Mouse (Mus musculus): ENCODE measurements around the gene Efcab12.

Efcab12 gene

DNA sequence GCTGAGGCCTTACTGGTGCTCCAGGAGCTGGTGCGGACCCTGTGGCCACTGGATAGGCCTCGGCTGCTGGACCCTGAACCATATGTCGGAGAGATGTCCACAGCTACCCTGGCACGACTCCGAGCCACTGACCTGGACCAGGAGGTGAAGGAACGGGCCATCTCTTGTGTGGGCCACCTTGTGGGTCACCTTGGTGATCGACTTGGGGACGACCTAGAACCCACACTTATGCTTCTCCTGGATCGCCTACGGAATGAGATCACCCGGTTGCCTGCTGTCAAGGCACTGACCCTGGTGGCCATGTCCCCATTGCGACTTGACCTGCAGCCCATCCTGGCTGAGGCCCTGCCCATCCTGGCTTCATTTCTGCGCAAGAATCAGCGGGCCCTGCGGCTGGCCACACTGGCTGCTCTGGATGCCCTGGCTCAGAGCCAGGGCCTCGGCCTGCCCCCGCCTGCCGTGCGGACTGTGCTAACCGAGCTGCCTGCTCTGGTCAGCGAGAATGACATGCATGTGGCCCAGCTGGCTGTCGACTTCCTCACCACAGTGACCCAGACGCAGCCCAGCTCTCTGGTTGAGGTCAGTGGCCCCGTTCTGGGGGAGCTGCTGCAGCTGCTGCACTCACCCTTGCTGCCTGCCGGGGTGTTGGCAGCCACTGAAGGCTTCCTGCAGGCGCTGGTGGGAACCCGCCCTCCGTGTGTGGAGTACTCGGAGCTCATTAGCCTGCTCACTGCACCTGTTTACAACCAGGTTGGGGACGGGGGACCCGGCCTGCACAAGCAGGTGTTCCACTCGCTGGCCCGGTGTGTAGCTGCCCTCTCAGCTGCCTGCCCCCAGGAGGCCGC lies 46.1 kb downstream of the Efcab12 start:
- no peak for DNase-seq (ENCODE audit: low read depth, low spot score)

DNA sequence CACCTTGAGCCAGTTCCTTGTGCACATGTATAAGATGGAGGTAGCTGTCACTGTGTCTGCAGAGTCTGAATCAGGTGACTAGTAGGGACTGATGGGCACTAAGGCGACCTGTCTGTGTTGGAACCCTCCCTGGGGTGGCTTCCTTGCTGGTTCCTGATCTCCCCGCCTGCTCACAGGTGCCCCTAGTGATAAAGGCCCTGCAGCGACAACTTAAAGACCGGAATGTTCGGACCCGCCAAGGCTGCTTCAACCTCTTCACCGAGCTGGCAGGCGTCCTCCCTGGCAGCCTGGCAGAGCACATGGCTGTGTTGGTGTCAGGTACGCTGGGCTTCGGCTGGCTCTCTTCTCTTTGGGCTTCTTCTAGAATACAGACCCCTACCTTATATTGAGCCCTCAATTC lies 47.2 kb downstream of the Efcab12 start:
- no peak for DNase-seq (ENCODE audit: low read depth, low spot score)

DNA sequence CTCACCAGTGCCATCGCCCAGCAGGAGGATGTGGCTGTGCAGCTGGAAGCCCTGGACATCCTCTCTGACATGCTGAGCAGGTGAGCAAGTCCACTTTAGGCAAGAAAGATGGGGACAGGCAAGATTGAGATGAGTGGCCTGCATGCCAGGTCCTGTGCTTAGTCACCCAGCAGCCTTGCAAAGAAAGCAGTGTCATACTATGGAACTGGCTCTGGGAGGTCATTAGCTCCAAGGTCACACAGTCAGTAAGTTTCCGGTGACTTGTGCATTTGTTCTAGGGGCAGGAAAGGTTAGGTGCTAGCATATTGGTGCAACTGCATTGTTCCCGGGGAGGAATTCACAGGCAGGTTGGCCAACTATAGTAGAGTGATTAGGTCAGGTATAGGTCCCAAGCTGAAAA lies 55.4 kb downstream of the Efcab12 start:
- DNase-seq (ENCODE audit: low read depth, low spot score) = no peak

DNA sequence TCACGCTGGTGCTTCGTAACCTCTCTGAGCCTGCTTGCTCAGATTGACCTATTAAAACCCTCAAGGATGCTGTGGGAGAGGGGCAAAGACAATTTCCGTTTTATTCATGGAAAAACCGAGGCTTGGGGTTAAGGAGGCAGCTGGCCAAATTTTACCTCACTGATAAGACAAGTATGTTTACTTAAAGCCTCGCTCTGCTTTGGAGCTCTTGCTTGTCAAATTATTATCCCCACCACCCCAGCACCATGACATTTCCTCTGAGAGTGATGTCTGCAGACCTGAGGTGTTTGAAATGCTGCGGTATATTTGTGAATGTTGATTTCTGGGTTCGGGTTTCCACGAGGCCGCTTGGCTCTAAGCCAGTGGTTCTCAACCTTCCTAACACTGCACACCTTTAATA lies 61.8 kb downstream of the Efcab12 start:
- no peak for DNase-seq (ENCODE audit: low read depth, low spot score)

DNA sequence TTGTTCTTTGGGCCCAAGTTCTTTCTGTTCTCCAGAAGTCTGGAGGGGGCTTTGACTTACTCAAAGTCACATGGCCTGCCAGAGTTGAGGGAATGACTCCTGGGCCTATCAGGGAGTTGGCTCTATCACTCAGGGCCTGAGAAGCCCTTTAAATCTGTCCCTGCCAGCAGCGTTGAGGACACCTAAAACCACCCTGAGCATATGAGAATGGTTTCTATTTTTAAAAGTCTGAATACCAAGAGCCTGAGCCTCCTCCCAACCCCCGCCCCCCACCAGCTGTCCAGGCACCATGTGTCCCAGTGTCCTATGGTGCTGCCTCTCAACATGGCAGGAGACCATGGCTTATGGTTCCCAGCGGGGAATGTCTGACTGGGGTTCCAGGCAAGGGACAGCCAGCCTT lies 62.4 kb downstream of the Efcab12 start:
- DNase-seq (ENCODE audit: low read depth, low spot score) = no peak

DNA sequence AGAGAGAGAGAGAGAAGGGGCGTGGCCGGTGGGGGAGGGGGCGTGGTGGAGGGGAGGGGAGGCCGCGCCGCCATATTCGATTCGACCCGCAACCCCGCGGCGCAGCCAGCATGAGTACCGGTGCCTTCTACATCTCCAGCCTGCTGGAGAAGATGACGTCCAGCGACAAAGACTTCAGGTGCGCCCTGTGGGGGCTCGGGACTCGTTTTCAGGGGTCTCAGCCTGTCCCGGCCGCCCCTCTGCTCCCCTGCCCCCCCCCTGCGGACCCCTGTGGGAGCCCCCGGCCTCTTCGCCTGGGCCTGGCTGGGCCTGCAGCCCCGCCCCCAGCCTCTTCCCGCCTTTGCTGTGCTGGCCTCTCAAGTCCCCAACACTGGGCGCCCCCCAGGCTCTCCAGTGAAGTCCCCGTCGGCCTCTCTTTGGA lies 63.7 kb downstream of the Efcab12 start, which contains the start of gene Cand2:
Gene Cand2, plus strand, starts transcription at position 38 of the 421 bp plus-strand sequence.
- no peak for DNase-seq (ENCODE audit: low read depth, low spot score)

DNA sequence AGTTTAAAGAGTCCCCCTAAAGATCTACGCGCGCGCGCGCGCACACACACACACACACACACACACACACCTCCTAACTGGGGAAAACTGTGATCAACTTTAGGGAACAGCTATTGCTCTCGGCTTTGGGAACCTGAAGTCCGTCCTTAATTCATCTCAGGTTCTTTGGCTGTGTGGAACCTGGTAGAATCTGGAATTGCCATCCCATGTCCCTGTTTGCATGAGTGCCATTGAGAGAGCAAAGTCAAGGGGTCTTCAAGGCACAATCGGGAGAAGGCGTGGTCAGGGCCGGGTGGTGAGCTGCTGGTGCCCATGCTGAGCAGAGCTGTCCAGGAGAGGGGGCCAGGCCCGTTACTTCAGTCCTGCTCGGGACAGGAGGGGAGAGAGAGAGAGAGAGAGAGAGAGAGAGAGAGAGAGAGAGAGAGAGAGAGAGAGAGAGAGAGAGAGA lies 64.2 kb downstream of the Efcab12 start:
- DNase-seq (ENCODE audit: low read depth, low spot score) = no peak

DNA sequence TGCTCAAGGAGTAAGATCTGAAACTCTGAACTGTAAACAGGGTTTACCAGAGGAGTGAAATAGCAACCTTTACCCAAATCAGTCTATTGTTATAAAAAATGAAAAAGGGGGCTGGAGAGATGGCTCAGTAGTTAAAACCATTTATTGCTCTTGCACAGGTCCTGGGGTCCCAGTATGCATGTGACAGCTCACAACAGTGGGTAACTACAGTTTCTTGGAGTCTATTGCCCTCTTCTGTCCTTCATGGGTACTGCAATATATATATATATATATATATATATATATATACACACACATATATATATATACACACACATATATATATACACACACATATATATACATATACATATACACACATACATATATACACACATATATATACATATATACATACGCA lies 65.6 kb downstream of the Efcab12 start:
- no peak for DNase-seq (ENCODE audit: low read depth, low spot score)

DNA sequence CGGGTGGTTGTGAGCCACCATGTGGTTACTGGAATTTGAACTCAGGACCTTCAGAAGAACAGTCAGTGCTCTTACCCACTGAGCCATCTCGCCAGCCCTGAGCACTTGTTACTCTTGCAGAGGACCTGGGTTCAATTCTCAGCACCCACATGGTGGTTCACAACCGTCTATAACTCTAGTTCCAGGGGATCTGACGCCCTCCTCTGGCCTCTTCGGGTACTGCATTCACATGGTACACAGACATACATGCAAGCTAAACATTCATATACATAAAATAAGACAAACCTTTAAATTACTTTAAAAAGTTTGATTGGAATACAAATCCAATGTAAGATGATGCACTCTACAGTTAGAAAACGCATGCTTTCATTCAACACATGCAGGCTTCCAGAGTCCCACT lies 66.0 kb downstream of the Efcab12 start:
- no peak for DNase-seq (ENCODE audit: low read depth, low spot score)

DNA sequence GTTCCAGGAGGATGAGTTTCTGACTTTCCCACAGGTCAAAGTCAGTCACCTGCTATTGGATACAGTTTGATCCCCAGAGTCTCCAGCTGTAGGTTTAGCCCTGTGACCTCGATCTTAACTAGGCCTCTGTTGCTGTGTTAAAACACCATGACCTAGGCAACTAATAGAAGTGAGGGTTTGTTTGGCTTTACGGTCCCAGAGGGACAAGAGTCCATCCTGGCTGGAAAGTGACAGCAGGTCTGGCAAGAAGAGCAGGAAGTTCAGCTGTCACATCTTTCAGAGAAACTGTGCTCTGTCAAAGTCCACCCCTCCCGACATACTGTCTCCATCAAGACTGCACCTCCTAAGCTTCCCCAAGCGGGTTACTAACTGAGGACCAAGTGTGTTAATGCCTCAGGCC lies 67.4 kb downstream of the Efcab12 start:
- DNase-seq (ENCODE audit: low read depth, low spot score) = no peak

DNA sequence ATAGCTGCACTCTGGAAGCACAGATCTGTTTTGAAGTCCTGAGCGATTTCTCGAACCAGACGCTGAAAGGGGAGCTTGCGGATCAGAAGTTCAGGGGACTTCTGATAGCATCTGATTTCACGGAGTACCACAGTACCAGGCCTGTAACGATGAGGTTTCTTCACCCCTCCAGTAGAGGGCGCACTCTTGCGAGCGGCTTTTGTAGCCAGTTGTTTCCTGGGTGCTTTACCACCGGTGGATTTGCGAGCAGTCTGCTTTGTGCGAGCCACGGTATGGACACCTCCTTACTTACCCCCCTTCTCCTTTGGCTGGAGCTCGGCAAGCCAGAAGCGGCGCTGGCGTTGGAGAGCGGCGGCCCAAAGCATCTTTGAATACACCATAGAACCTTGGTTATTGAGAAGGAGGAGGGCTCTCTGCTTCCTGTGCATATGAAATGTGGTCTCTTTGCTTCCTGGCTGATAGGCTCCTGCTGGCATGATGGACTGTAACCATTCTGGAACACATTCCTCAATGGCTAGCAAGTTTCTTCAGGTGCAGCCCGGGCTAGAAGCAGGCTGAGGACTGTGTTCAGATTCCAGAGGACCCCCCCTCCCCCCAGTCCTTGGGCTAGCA lies 68.0 kb downstream of the Efcab12 start:
- no peak for DNase-seq (ENCODE audit: low read depth, low spot score)

DNA sequence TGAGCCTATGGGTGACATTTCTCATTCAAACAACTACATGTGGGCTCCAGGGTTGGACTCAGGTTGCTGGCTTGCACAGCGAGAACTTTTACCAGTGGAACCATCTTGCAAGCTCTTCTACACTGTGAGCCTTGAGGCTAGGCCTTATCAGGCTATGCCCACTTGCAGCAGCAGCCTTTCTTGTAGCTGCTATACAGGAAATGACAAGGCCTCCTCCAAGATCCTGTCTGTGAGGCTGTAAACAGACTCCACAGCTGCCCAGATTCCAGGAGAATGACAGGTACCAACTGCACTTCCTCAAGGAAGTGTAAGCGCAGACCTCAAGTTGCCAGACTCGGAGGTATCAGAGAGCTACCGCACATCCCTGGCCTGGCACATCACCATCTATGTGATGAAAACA lies 70.0 kb downstream of the Efcab12 start:
- DNase-seq (ENCODE audit: low read depth, low spot score) = no peak

DNA sequence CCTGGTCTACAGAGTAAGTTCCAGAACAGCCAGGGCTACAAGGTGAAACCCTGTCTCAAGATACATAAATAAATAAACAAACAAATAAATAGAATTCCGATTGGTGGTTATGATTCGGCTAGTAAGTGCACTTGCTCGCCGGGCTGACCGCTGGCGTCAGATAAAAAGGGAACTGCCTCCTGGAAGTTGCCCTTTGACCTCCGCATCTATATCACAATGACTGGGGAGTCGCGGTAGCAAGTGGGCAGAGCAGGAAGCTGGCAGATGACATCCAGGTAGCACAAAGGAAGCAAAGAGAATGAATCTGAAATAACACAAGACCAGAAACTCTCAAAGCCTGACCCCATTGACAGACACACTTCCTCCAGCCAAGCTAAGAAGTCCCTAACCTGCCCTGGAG lies 70.9 kb downstream of the Efcab12 start:
- no peak for DNase-seq (ENCODE audit: low read depth, low spot score)

DNA sequence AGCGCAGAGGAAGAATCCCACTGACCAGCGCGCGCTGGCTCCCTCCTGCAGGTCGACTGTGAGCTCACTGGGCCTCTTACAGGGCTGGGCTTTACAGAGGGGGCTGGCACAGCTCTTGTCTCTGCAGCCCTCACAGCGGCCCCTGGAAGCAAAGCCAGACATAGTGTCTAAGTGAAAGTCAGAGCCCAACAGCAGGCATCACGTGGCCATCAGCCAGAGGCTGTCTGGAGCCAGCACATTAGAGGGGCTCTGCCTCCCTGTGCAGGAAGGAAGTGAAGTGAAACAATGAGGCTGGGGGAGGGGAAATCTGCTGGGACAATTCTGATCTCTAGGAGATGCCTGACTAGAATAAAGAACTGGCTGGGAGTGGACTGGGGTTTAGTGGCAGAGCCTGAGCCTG lies 74.0 kb downstream of the Efcab12 start:
- DNase-seq (ENCODE audit: low read depth, low spot score) = no peak

DNA sequence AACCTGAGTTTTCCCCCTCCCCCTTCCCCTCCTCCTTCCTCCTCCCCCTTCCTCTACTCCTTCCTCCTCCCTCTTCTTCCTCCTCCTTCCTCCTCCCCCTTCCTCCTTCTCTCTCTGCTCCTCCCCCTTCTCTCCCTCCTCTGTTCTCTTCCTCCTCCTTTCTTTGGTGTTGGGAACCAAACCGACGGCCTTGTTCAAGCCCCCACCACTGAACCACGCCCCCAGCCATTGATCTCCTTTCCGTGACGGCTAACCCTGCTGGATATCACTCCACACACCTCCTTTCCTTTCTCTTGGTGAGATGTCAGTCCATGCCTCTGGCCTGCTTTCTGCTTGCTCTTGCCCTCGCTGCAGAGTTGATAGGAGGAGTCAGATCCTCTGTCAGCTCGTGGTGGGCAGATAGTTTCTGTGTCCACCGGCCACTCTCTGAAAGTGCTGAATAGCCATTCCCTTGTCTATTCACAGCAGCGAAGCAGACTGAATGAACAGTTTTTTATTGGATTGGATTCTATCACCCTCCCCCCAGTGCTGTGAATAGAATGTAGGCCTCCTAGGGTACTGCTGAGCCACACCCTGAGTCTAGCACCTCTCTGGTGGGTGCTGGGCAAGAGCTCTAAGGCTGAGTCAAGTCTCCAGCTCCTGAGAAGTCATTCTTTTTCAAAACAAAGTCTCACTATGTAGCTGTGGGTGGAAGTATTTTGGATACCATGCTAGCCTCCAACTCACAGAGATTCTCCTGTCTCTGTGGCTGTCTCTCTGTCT lies 76.0 kb downstream of the Efcab12 start, which contains the start of gene Tmem40:
Gene Tmem40, minus strand, starts transcription at position 416 of the 762 bp plus-strand sequence.
- no peak for DNase-seq (ENCODE audit: low read depth, low spot score)

DNA sequence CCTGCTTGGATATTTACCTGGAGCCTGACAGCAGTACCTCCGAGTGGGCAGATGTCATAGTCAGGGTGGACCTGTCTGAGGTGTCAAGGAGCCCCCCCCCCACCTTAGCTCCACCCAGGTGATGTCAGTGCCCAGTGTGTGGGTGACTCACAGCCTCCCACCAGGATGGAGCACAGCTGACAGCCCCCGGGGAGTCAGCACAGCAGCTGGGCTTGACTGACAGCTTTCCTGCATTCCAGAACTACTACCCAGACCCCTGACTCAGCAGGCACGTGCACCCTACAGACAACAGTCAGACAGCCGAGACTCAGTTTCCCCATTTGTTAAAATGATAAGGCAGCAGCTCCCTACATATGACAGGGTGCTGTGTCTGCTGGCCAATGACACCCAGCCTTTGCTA lies 77.2 kb downstream of the Efcab12 start:
- DNase-seq (ENCODE audit: low read depth, low spot score) = no peak
